Mouse (Mus musculus): ENCODE data around the gene Pkn1. TPM values are rescaled to one million over a fixed set of nuclear protein-coding genes. Genes with fewer than 3 reads are reported as not detected.

Pkn1 gene
- total and polyA plus RNA-seq, 3 experiments, result 33.5 to 73.2 (median 41.2) TPM

DNA sequence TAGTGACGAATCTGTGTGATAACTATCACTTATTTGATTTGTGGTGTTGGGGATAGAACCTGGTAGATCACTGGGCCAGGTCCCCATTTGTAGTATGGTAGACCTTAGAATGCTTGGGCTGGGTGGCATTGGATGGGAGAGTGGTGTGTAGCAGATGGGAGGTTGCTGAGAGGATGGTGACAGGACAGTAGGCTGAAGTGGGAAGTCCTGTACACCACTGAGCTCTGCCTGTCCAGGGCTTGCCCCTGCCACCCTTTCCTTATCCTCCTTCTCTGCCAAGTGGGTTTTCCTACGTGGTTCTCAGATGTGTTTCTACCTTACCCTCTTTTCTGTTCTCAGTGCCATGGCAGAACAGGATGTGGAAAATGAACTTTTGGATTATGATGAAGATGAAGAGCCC is 20.1 kb upstream of the Pkn1 start:
- H3K9me3 ChIP-seq (replicated peaks; ENCODE audit: insufficient read depth, low read length), result no peaks in the 10 kb centered on the region
- peaks cover 7 to 12% of the 10 kb centered on the region in 2 experiments for H3K4me1 ChIP-seq (ENCODE audit: control insufficient read depth in 1 of 2, insufficient read depth in 2 of 2, low read length in 2 of 2)
- H3K9ac ChIP-seq (ENCODE audit: control insufficient read depth, low read depth, low read length, poor library complexity, severe bottlenecking), result no peak overlapping the region
- H3K27me3 ChIP-seq (ENCODE audit: control insufficient read depth in 1 of 2, insufficient read depth in 2 of 2, low read length in 2 of 2), result no peaks in the 10 kb centered on the region
- H3K79me2 ChIP-seq (ENCODE audit: control insufficient read depth, insufficient read depth, low read length, poor library complexity), result peaks cover 50% of the 10 kb centered on the region
- H3K4me3 ChIP-seq (ENCODE audit: control insufficient read depth in 1 of 2, insufficient read depth in 1 of 2, low read depth in 2 of 2, low read length in 2 of 2), result no peak overlapping the region
- peaks cover 15 to 24% of the 10 kb centered on the region in 2 experiments for H3K36me3 ChIP-seq (ENCODE audit: control insufficient read depth in 1 of 2, insufficient read depth in 2 of 2, low read length in 2 of 2)
- no peak for DNase-seq (ENCODE audit: low read depth, low spot score)
- H3K27ac ChIP-seq (ENCODE audit: control insufficient read depth, low read depth, low read length), result no peak overlapping the region
- TF ChIP-seq MYB (IDR thresholded peaks at IDR 0.05; ENCODE audit: low read depth, low read length) (no peak), CTCF (IDR thresholded peaks at IDR 0.05 in 2 of 3, conservative IDR thresholded peaks at IDR 0.05 in 1 of 3; ENCODE audit: control insufficient read depth in 1 of 3, insufficient read depth in 1 of 3, low read depth in 2 of 3, low read length in 3 of 3, poor library complexity in 1 of 3, severe bottlenecking in 1 of 3) (no peak), USF2 (IDR thresholded peaks at IDR 0.05; ENCODE audit: borderline replicate concordance in 1 of 2, insufficient read depth in 1 of 2, low read depth in 1 of 2, low read length in 2 of 2) (no peak), ZKSCAN1 (IDR thresholded peaks at IDR 0.05; ENCODE audit: low read depth, low read length) (no peak), SIN3A (IDR thresholded peaks at IDR 0.05; ENCODE audit: low read length) (no peak), ZC3H11A (IDR thresholded peaks at IDR 0.05; ENCODE audit: low read depth, low read length) (no peak), HCFC1 (IDR thresholded peaks at IDR 0.05; ENCODE audit: low read depth, low read length) (no peak), MAZ (IDR thresholded peaks at IDR 0.05; ENCODE audit: low read depth, low read length) (no peak), E2F4 (IDR thresholded peaks at IDR 0.05; ENCODE audit: borderline replicate concordance, low read depth, low read length) (no peak), ELF1 (IDR thresholded peaks at IDR 0.05; ENCODE audit: low read depth, low read length) (no peak)

DNA sequence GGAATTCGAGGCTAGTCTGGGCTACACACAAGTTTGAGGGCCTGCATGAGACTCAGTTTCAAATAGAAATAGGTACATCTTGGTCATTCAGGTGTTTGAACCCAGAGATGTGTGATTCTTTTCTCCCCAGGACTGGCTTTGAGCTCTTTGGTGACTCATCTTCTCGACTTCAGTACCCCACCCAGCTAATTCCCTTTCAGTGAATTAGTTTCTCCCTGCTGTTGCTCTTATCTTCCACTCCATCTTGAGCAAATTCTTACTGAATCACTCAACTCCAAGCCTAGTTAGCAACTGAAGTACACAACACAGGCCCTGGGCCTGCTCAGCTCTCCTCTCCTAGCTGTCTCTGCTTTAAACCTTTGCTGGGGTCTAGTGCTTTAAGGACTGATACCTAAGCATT is 17.6 kb upstream of the Pkn1 start:
- H3K79me2 ChIP-seq (ENCODE audit: control insufficient read depth, insufficient read depth, low read length, poor library complexity), result peaks cover 50% of the 10 kb centered on the region
- peaks cover 7 to 12% of the 10 kb centered on the region in 2 experiments for H3K4me1 ChIP-seq (ENCODE audit: control insufficient read depth in 1 of 2, insufficient read depth in 2 of 2, low read length in 2 of 2)
- DNase-seq (ENCODE audit: low read depth, low spot score), result peak; percentile 81
- no peaks in the 10 kb centered on the region for H3K27me3 ChIP-seq (ENCODE audit: control insufficient read depth in 1 of 2, insufficient read depth in 2 of 2, low read length in 2 of 2)
- peaks cover 15 to 16% of the 10 kb centered on the region in 2 experiments for H3K36me3 ChIP-seq (ENCODE audit: control insufficient read depth in 1 of 2, insufficient read depth in 2 of 2, low read length in 2 of 2)
- H3K27ac ChIP-seq (ENCODE audit: control insufficient read depth, low read depth, low read length), result peak overlapping the region; percentile 87
- H3K4me3 ChIP-seq (ENCODE audit: control insufficient read depth in 1 of 2, insufficient read depth in 1 of 2, low read depth in 2 of 2, low read length in 2 of 2), result peak overlapping the region; percentile 89 to 99
- no peaks in the 10 kb centered on the region for H3K9me3 ChIP-seq (replicated peaks; ENCODE audit: insufficient read depth, low read length)
- H3K9ac ChIP-seq (ENCODE audit: control insufficient read depth, low read depth, low read length, poor library complexity, severe bottlenecking), result peak overlapping the region; percentile 95
- no peak for TF ChIP-seq RAD21 (IDR thresholded peaks at IDR 0.05; ENCODE audit: low read depth, low read length)
- no peak; the same call in 1 of the 2 replicates for TF ChIP-seq MXI1 (IDR thresholded peaks at IDR 0.05; ENCODE audit: low read depth, low read length)
- TF ChIP-seq MEF2A (IDR thresholded peaks at IDR 0.05; ENCODE audit: extremely low read depth, insufficient replicate concordance, low read depth, low read length, poor library complexity, severe bottlenecking), result no peak
- no peak for TF ChIP-seq CHD2 (IDR thresholded peaks at IDR 0.05; ENCODE audit: low read length)
- TF ChIP-seq SIN3A (IDR thresholded peaks at IDR 0.05; ENCODE audit: low read length), result 0 out of 2 replicates have a peak, but pooled peaks have one; percentile 28
- TF ChIP-seq ZNF384 (IDR thresholded peaks at IDR 0.05; ENCODE audit: low read depth, low read length), result no peak
- TF ChIP-seq GATA1 (IDR thresholded peaks at IDR 0.05; ENCODE audit: low read depth, low read length), result peak; percentile 88
- no peak for TF ChIP-seq MYB (IDR thresholded peaks at IDR 0.05; ENCODE audit: low read depth, low read length)
- TF ChIP-seq TAL1 (IDR thresholded peaks at IDR 0.05; ENCODE audit: low read length), result peak; percentile 33
- TF ChIP-seq TCF12 (IDR thresholded peaks at IDR 0.05; ENCODE audit: low read depth, low read length), result 0 out of 2 replicates have a peak, but pooled peaks have one; percentile 12
- peak; percentile 47; the same call in 1 of the 2 replicates for TF ChIP-seq TBP (IDR thresholded peaks at IDR 0.05; ENCODE audit: low read depth, low read length)
- peak; percentile 47; the same call in 1 of the 2 replicates for TF ChIP-seq ETS1 (IDR thresholded peaks at IDR 0.05; ENCODE audit: low read depth, low read length)
- TF ChIP-seq RCOR1 (IDR thresholded peaks at IDR 0.05; ENCODE audit: low read depth, low read length), result no peak
- no peak for TF ChIP-seq MAZ (IDR thresholded peaks at IDR 0.05; ENCODE audit: low read depth, low read length)
- no peak for TF ChIP-seq CHD1 (IDR thresholded peaks at IDR 0.05; ENCODE audit: low read depth, low read length)
- TF ChIP-seq POLR2AphosphoS2 (IDR thresholded peaks at IDR 0.05; ENCODE audit: low read length), result no peak
- TF ChIP-seq MYC (IDR thresholded peaks at IDR 0.05; ENCODE audit: low read depth, low read length), result peak; percentile 53; the same call in 1 of the 2 replicates
- TF ChIP-seq EP300 (IDR thresholded peaks at IDR 0.05; ENCODE audit: low read depth in 1 of 2, low read length in 2 of 2), result peak; percentile 43 to 46
- TF ChIP-seq NRF1 (IDR thresholded peaks at IDR 0.05; ENCODE audit: insufficient read depth, low read depth, low read length, poor library complexity, severe bottlenecking), result no peak
- TF ChIP-seq POLR2AphosphoS5 (IDR thresholded peaks at IDR 0.05; ENCODE audit: borderline replicate concordance, low read depth, low read length), result no peak
- TF ChIP-seq USF2 (IDR thresholded peaks at IDR 0.05; ENCODE audit: borderline replicate concordance in 1 of 2, insufficient read depth in 1 of 2, low read depth in 1 of 2, low read length in 2 of 2), result no peak
- TF ChIP-seq BHLHE40 (IDR thresholded peaks at IDR 0.05; ENCODE audit: borderline replicate concordance, low read depth, low read length), result no peak
- TF ChIP-seq ZC3H11A (IDR thresholded peaks at IDR 0.05; ENCODE audit: low read depth, low read length), result no peak
- no peak for TF ChIP-seq SMC3 (IDR thresholded peaks at IDR 0.05; ENCODE audit: low read depth, low read length)
- no peak for TF ChIP-seq KAT2A (conservative IDR thresholded peaks at IDR 0.05; ENCODE audit: low read depth, low read length)
